Mouse (Mus musculus) yolk sac, embryonic 10.5 days (tissue): ENCODE measurements at regions not wholly inside any gene's neighbourhood (a gene's known extent, or its start where the extent isn't known, plus 50 kb on each side); places are given as distances from the start of the nearest gene placed in this dataset.

ENCODE experiments used
- DNase-seq: peaks from one replicate; pipeline ENCODE4 v3.0.0-alpha.2; 2017; ENCODE audit warnings: low spot score

- DNase-seq: no peak
Observed at GRCm38 (mm10) chr10:111558675-111559340, 52.7 kb downstream of the Phlda1 start.

GRCm38 (mm10) chr10:111559341-111560246, 53.5 kb downstream of the Phlda1 start:
- no peak for DNase-seq

- no peak for DNase-seq
Observed at GRCm38 (mm10) chr10:111562628-111563027, 56.5 kb downstream of the Phlda1 start.

- no peak for DNase-seq
Observed at GRCm38 (mm10) chr10:111566873-111567381, 60.8 kb downstream of the Phlda1 start.

DNA sequence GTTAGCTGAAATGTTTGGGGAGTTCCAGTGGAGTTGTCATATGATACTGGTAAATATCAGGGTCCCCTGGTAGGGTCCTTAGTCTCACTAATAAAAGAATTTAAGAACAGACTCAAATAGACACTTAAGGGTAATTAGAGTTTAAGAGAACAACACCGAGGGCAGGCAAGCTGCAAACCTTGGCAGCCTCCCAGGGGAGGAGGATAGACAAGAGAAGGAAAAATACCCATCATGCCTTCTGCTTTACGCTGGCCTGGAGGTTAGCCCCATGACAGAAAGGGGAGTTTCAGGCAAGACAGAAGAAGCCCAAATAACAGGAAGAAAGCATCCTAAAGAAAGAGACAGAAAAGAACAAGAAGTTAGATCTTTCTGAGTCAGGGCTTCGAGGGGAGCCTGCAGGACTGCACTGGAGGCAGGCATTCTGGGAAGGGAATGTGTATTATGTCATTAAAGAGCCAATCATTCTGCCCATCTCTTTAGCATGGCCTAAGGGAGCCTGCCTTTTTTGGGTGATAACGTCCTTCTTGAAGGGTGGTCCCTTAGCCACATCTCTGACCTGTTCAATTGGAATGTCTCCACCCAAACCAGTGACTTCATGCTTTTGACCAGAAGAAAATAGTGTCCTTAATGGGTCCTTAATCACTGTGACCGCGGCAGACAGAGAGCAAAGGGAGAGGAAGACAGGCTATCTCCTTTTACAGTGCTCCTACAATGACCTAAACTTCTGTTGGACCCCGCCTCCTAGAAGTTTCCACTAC, 64.6 kb downstream of the Phlda1 start:
- no peak for DNase-seq

DNA sequence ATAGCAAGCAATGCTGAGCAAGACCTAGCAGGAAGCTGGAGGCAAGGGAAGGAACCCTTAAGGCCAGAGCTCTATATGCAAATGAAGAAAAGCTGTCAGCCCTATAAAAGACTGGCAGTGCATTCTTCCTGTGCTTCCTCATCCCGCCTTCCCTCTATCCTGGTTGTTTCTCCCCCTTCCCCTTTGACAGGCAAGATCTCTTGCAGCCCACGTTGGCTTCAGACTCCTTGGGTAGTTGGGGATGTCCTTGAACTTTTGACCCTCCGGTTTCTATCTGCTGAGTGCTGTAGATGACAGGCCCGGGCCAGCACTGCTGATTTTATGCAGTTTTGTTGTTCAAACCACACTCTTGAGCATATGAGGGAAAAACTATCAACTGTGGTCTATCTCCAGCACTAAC, 68.1 kb downstream of the Phlda1 start:
- no peak for DNase-seq

GRCm38 (mm10) chr10:111574812-111575211, 68.7 kb downstream of the Phlda1 start:
- peak; percentile 25 for DNase-seq

DNA sequence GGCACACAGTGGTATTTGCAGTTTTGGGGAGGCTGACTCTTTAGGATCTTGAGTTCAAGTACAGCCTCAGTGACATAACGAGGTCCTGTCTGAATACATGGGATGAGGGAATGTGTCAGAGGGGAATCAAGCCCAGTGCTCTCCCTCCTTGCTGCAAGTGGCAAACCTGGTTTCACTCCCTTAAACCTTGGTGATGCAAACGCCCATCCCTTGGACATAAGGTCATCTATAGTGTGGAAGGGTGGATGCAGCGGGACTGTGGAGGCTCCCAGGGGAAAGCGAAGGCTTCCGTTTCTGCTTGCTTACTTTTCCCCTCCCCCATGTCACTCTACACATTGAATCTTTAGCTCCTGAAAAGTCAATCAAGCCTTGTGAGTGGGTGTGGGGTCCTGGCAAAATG, 69.2 kb downstream of the Phlda1 start:
- DNase-seq: no peak

DNA sequence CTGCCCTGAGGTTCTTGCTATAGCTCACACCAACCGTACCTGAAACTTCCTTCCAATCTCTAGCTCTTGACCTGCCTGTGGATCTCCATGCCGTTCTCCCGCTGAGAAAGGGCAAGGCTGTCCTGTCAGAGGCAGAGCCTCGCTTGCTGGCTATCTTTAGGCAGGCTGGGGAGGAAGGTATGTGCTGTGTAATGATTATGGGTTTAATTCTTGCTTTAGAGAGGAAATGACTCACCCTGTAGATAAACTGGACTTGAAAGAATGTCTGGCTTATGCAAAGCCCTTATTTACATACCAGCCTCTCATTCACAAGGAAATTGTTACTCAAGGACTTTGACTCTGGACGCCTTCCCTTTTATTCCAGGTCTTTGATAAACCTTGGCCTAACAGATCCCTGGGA, 69.8 kb downstream of the Phlda1 start:
- peak; percentile 75 for DNase-seq

DNA sequence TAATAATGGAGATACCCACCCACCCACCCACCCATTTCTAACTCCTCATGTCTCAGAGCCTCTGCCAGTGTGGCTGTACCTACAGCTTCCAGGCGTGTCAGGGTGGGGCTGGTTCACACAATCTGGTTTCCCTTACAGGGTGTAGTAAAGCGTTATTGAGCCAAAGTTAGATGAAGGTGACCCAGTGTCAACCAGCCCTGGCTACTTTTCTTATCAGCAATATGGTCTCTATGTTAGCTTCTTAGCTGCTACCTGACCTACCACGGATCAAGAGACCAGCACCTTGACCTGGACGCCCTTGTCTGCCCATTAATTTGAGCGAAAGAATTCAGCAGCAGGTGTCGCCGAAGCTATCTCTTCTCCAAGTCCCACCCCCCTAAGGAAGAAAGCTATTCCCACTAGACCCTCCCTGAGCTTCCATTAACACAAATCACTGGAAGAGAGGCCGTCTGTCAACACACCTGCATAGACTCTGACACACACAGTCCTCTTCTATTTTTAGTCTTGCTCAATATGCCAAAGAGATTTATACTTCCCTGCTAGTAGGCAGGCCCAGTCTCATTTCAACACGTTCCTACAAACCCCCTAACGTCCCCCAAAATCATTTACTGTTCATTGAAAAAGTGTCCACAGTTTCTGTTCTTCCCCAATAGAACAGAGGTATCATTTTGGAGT, 70.4 kb downstream of the Phlda1 start:
- DNase-seq: no peak

GRCm38 (mm10) chr10:111578536-111578935, 72.5 kb downstream of the Phlda1 start:
- no peak for DNase-seq

- DNase-seq: no peak
Observed at GRCm38 (mm10) chr10:111579481-111579880, 73.4 kb downstream of the Phlda1 start.

- peak; percentile 84 for DNase-seq
Observed at GRCm38 (mm10) chr10:111580401-111581100, 74.5 kb downstream of the Phlda1 start.

- DNase-seq: no peak
Observed at GRCm38 (mm10) chr10:111581847-111582246, 75.8 kb downstream of the Phlda1 start.

DNA sequence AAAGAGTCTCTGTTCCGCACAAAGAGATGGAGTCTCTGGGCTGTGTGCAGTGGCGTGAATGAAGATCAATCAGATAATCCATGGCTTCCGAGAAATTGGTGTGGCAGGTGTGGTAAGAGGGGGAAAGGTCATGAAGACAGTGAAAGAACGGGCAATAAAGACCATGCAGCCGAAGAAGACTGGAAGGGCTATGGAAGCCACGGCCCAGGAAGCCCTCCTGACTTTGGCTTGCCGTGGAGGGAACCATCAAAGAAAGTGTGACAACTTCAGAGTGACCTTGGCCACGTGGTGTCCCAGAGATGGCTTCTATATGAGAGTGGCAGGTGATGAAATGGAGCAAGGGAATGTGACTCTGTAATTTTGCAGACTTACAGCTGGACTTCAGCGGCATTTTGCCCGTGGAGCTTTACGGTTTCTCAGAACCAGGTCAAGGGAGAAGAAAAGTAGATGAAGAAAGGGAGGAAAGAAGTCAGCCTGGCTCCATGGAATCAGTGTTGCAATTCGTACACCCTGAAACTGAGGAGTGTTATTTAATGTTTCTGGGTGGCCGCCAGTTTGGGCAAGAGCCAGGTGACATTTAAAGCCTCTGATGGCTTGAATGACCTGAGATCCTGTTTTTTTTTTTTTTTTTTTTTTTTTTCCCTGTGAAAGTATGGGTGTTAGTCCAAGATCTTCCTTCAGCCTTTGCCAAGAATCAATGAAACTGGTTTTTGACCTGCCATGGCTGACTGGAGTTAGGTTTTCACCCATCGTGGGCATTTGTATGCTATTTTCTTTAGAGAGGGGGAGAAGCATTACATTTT, 76.4 kb downstream of the Phlda1 start:
- DNase-seq: peak; percentile 32

GRCm38 (mm10) chr10:111583124-111583743, 77.1 kb downstream of the Phlda1 start:
- peak; percentile 56 for DNase-seq

DNA sequence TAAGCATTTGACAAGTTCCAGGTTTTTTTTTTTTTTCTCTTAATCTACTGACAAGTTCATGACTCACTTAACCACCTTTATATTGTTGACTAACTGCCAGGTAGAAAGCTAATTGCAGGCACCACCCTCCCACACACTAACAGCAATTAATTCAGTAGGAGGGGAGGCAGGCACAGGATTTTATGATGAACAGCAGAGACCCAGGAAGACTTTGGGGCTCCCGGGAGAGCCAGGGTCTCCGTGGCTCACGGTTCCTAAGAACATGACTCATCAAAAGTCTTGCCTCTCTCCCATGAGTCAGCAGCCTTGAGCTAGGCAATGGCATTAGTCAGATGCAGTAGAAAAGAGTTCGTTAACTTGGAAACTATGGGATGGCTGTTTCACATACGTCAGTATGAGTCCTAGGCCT, 77.7 kb downstream of the Phlda1 start:
- DNase-seq: peak; percentile 32

- DNase-seq: no peak
Observed at GRCm38 (mm10) chr10:111587891-111588611, 82.0 kb downstream of the Phlda1 start.

- no peak for DNase-seq
Observed at GRCm38 (mm10) chr10:111589186-111589585, 83.1 kb downstream of the Phlda1 start.
